Mouse (Mus musculus) bone marrow macrophage, adult 2 months (primary cell): ENCODE measurements at regions not wholly inside any gene's neighbourhood (a gene's known extent, or its start where the extent isn't known, plus 50 kb on each side); places are given as distances from the start of the nearest gene placed in this dataset.
A peak's percentile ranks its signal among the peaks of the same experiment; 100 is the strongest.

Experiments
- H3K27ac ChIP-seq: 2 replicates; pipeline ENCODE4 v1.5.1; 2012; ENCODE audit warnings: low read depth, low read length; ENCODE audit not compliant: insufficient read depth
- H3K4me1 ChIP-seq: 2 replicates; pipeline ENCODE4 v1.6.1; 2012; ENCODE audit warnings: low read length; ENCODE audit not compliant: control insufficient read depth, insufficient read depth
- H3K4me3 ChIP-seq: 2 replicates; pipeline ENCODE4 v1.5.1; 2012; ENCODE audit warnings: mild to moderate bottlenecking, low read length, moderate library complexity; ENCODE audit not compliant: insufficient read depth
- CTCF ChIP-seq: IDR thresholded peaks from 2 replicates; pipeline ENCODE4 v1.5.1; 2012; ENCODE audit warnings: low read depth, mild to moderate bottlenecking, low read length, moderate library complexity
- POLR2A ChIP-seq: IDR thresholded peaks from 2 replicates; pipeline ENCODE4 v1.6.1; 2012; ENCODE audit warnings: mild to moderate bottlenecking, low read depth, low read length, borderline replicate concordance

- no peak overlapping the region for H3K27ac ChIP-seq
- no peak overlapping the region for H3K4me3 ChIP-seq
- TF ChIP-seq POLR2A, result no peak
- TF ChIP-seq CTCF, result no peak
- no peaks in the 10 kb centered on the region for H3K4me1 ChIP-seq
These were observed 179.2 kb downstream of the Dad1 start for GRCm38 (mm10) chr14:54074659-54075058.

GRCm38 (mm10) chr14:54072283-54072912, 181.5 kb downstream of the Dad1 start:
- TF ChIP-seq CTCF (no peak), POLR2A (no peak)
- H3K4me3 ChIP-seq, result no peak overlapping the region
- H3K4me1 ChIP-seq, result no peaks in the 10 kb centered on the region
- no peak overlapping the region for H3K27ac ChIP-seq

- Histone ChIP-seq H3K27ac (no peak overlapping the region), H3K4me1 (no peaks in the 10 kb centered on the region), H3K4me3 (no peak overlapping the region)
- TF ChIP-seq CTCF (no peak), POLR2A (no peak)
These were observed 183.7 kb downstream of the Dad1 start for GRCm38 (mm10) chr14:54070240-54070639.

- Histone ChIP-seq H3K4me1 (no peaks in the 10 kb centered on the region), H3K4me3 (no peak overlapping the region), H3K27ac (no peak overlapping the region)
- TF ChIP-seq POLR2A (no peak), CTCF (no peak)
These were observed 185.2 kb downstream of the Dad1 start for GRCm38 (mm10) chr14:54068684-54069083.

GRCm38 (mm10) chr14:54065466-54065865, 188.4 kb downstream of the Dad1 start:
- H3K4me3 ChIP-seq, result no peak overlapping the region
- H3K4me1 ChIP-seq, result no peaks in the 10 kb centered on the region
- no peak overlapping the region for H3K27ac ChIP-seq
- TF ChIP-seq POLR2A, result no peak
- TF ChIP-seq CTCF, result no peak

- Histone ChIP-seq H3K4me3 (no peak overlapping the region), H3K27ac (no peak overlapping the region), H3K4me1 (no peaks in the 10 kb centered on the region)
- TF ChIP-seq CTCF, result peak; percentile 62
- no peak for TF ChIP-seq POLR2A
These were observed 189.1 kb downstream of the Dad1 start for GRCm38 (mm10) chr14:54064541-54065402.

GRCm38 (mm10) chr14:54061570-54061969, 192.3 kb downstream of the Dad1 start:
- TF ChIP-seq POLR2A (no peak), CTCF (no peak)

GRCm38 (mm10) chr14:54059776-54060175, 194.1 kb downstream of the Dad1 start:
- TF ChIP-seq CTCF, result peak; percentile 76
- no peak for TF ChIP-seq POLR2A
- Histone ChIP-seq H3K4me3 (no peak overlapping the region), H3K4me1 (no peaks in the 10 kb centered on the region), H3K27ac (no peak overlapping the region)

More at GRCm38 (mm10) chr14:54061570-54061969, 192.3 kb downstream of the Dad1 start:
- no peak overlapping the region for H3K4me3 ChIP-seq
- no peak overlapping the region for H3K27ac ChIP-seq
- H3K4me1 ChIP-seq, result no peaks in the 10 kb centered on the region

- no peak for TF ChIP-seq CTCF
- no peak for TF ChIP-seq POLR2A
- Histone ChIP-seq H3K27ac (no peak overlapping the region), H3K4me3 (no peak overlapping the region), H3K4me1 (no peaks in the 10 kb centered on the region)
These were observed 194.8 kb downstream of the Dad1 start for GRCm38 (mm10) chr14:54059096-54059495.

- no peak overlapping the region for H3K4me3 ChIP-seq
- TF ChIP-seq CTCF (no peak), POLR2A (no peak)
- no peaks in the 10 kb centered on the region for H3K4me1 ChIP-seq
- no peak overlapping the region for H3K27ac ChIP-seq
These were observed 197.2 kb downstream of the Dad1 start for GRCm38 (mm10) chr14:54056691-54057090.
